Comparison of ENCODE assay signal across 9 mouse cellular contexts in the genomic region with DNA sequence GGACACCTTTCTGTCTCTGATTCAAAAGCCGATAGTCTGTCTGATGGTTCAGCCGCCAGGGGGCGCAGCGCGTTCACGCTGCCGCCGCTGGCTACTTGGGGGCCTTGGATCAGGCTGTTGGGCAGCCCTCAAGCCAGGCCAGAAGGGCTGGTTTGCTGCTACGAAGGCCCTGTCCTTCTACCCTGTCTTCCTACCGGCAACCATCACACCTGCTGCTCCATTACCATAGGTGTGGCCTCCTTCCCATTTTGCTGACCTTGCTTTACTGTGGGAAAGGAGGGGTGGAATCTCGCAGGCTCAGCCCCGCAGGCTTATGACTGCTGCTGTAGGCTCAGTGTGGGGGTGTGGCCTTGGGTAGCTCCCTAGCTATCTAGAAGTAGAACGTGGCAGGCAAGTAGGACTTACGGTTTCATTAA. TPM values are rescaled to one million over a fixed set of nuclear protein-coding genes. Genes with fewer than 3 reads are reported as not detected.
A peak's percentile ranks its signal among the peaks of the same experiment; 100 is the strongest.
DNase-seq lines count a peak whose midpoint lies in the region; ATAC-seq and TF ChIP-seq lines count a peak whose summit lies in the region.
"Had no signal": no experiment of that assay in that cellular context is flagged by ENCODE, and none has a peak within 500 bp of the region (broad histone marks: within the 10 kb centered on the region; RNA-seq: fewer than 3 reads in every experiment).

No protein-coding gene starts in this region.

- peak; percentile 80 for DNase-seq in forebrain, embryonic 10.5 days (ENCODE audit: extremely low spot score, low spot score)
- peak; percentile 85 to 88 for DNase-seq in heart, postnatal 14 days
- DNase-seq in layer of hippocampus, postnatal 25 days (ENCODE audit: extremely low spot score in 1 of 2, low spot score in 1 of 2), result peak; percentile 65 to 86
- peak; percentile 72 to 79 for DNase-seq in lung, postnatal 4 days

- no peak for ATAC-seq in forebrain, embryonic 15.5 days (replicated peaks)
- ATAC-seq in cerebellum, adult (ENCODE audit: insufficient number of reproducible peaks, low FRiP score, low TSS enrichment), result peak; percentile 54; the same call in 1 of the 2 replicates
- no peak for ATAC-seq in forebrain, embryonic 12.5 days (ENCODE audit: low FRiP score)
- ATAC-seq: Patski had no signal

- intact Hi-C loops in heart, postnatal 14 days (cut with DNase I), result loop anchor here (1.0 to 5.0 kb wide), 3 partner anchors 34 to 110 kb away; no protein-coding TSS in a partner anchor

- TF ChIP-seq POLR2A in small intestine, adult 2 months (IDR thresholded peaks at IDR 0.05; ENCODE audit: low read depth, low read length), result no peak

- no peak overlapping the region for H3K27ac ChIP-seq in forebrain, embryonic 10.5 days
- no peak overlapping the region for H3K27ac ChIP-seq in forebrain, embryonic 15.5 days (replicated peaks)
- no peak overlapping the region for H3K27ac ChIP-seq in forebrain, embryonic 12.5 days
- no peak overlapping the region for H3K27ac ChIP-seq in small intestine, adult 2 months (ENCODE audit: insufficient read depth, low read depth, low read length)

- no peak overlapping the region for H3K4me3 ChIP-seq in forebrain, embryonic 10.5 days
- H3K4me3 ChIP-seq in forebrain, embryonic 15.5 days, result no peak overlapping the region
- H3K4me3 ChIP-seq in forebrain, embryonic 12.5 days (replicated peaks), result no peak overlapping the region; the same call in 1 of the 2 replicates
- H3K4me3 ChIP-seq in small intestine, adult 2 months (ENCODE audit: low read depth, low read length), result peak overlapping the region; percentile 42

- 15% methylated on average over 14 of the region's 14 CpGs for WGBS in forebrain, embryonic 10.5 days
- 15% methylated on average over 14 of the region's 14 CpGs for WGBS in forebrain, embryonic 15.5 days
- 16% methylated on average over 14 of the region's 14 CpGs for WGBS in forebrain, embryonic 12.5 days
- WGBS in small intestine, adult 2 months, result 1% methylated on average over 14 of the region's 14 CpGs

- H3K36me3 ChIP-seq in forebrain, embryonic 10.5 days (replicated peaks), result peaks cover 28% of the 10 kb centered on the region
- H3K36me3 ChIP-seq in forebrain, embryonic 15.5 days, result 0 out of 2 replicates have a peak, but pooled peaks cover 5% of the 10 kb centered on the region
- H3K36me3 ChIP-seq in forebrain, embryonic 12.5 days (replicated peaks), result peaks cover 22% of the 10 kb centered on the region
- peaks cover 4% of the 10 kb centered on the region for H3K36me3 ChIP-seq in small intestine, adult 2 months (ENCODE audit: control insufficient read depth, insufficient read depth, low read length)

- no peak overlapping the region for H3K4me2 ChIP-seq in forebrain, embryonic 15.5 days (replicated peaks)
- H3K4me2 ChIP-seq in forebrain, embryonic 12.5 days, result no peak overlapping the region

- peaks cover 45% of the 10 kb centered on the region for H3K27me3 ChIP-seq in forebrain, embryonic 10.5 days (ENCODE audit: poor library complexity, severe bottlenecking)
- peaks cover 29% of the 10 kb centered on the region for H3K27me3 ChIP-seq in forebrain, embryonic 15.5 days
- H3K27me3 ChIP-seq in forebrain, embryonic 12.5 days, result peaks cover 44% of the 10 kb centered on the region
- H3K27me3 ChIP-seq in small intestine, adult 2 months (ENCODE audit: control insufficient read depth, insufficient read depth, low read length), result peaks cover 3% of the 10 kb centered on the region; the same call in 1 of the 2 replicates

- peak; percentile 86 for TF ChIP-seq CTCF in small intestine, adult 2 months (IDR thresholded peaks at IDR 0.05; ENCODE audit: extremely low read depth, insufficient read length, insufficient replicate concordance, low read depth, low read length)

- peaks cover 44% of the 10 kb centered on the region for H3K4me1 ChIP-seq in forebrain, embryonic 10.5 days
- peaks cover 16% of the 10 kb centered on the region for H3K4me1 ChIP-seq in forebrain, embryonic 15.5 days
- H3K4me1 ChIP-seq in forebrain, embryonic 12.5 days, result peaks cover 29% of the 10 kb centered on the region
- H3K4me1 ChIP-seq in small intestine, adult 2 months (ENCODE audit: control insufficient read depth, insufficient read depth, insufficient read length, low read length), result peaks cover 26% of the 10 kb centered on the region

- no peaks in the 10 kb centered on the region for H3K9me3 ChIP-seq in forebrain, embryonic 10.5 days
- H3K9me3 ChIP-seq in forebrain, embryonic 15.5 days, result no peaks in the 10 kb centered on the region
- H3K9me3 ChIP-seq in forebrain, embryonic 12.5 days, result no peaks in the 10 kb centered on the region

- H3K9ac ChIP-seq in forebrain, embryonic 15.5 days (replicated peaks), result no peak overlapping the region
- H3K9ac ChIP-seq in forebrain, embryonic 12.5 days, result 0 out of 2 replicates have a peak overlapping the region, but pooled peaks have one; percentile 17

RNA-seq across cellular contexts. Expression of a gene that starts 3.8 kb away (rescaled TPM):
- not detected in 2 replicates for polyA plus RNA-seq in forebrain, embryonic 10.5 days (2016; fragmentation: Nextera tagmentation; extraction: Ambion mirVana)
- not detected in 2 replicates for polyA plus RNA-seq in forebrain, embryonic 15.5 days (2015; fragmentation: Nextera tagmentation; extraction: Ambion mirVana)
- not detected in 2 replicates for polyA plus RNA-seq in forebrain, embryonic 12.5 days (2016; fragmentation: Nextera tagmentation; extraction: Ambion mirVana)
- total RNA-seq in heart, postnatal 14 days (2021), result not detected
- total RNA-seq in layer of hippocampus, postnatal 25 days (2021), result not detected
- 2.2 and 8.0 TPM in 2 replicates for polyA plus RNA-seq in small intestine, adult 2 months (2012; rRNA removed)

RNA-seq across cellular contexts. Expression of a gene that starts 9.7 kb away (rescaled TPM):
- 427 and 444 TPM in 2 replicates for polyA plus RNA-seq in forebrain, embryonic 10.5 days (2016; fragmentation: Nextera tagmentation; extraction: Ambion mirVana)
- polyA plus RNA-seq in forebrain, embryonic 15.5 days (2015; fragmentation: Nextera tagmentation; extraction: Ambion mirVana), result 470 and 489 TPM in 2 replicates
- polyA plus RNA-seq in forebrain, embryonic 12.5 days (2016; fragmentation: Nextera tagmentation; extraction: Ambion mirVana), result 638 and 696 TPM in 2 replicates
- 100 to 1,000 TPM; 104 to 128 TPM for total RNA-seq in heart, postnatal 14 days (2021)
- total RNA-seq in layer of hippocampus, postnatal 25 days (2021), result 100 to 1,000 TPM; 101 to 108 TPM
- 120 and 218 TPM in 2 replicates for polyA plus RNA-seq in small intestine, adult 2 months (2012; rRNA removed)

RNA-seq across cellular contexts. Expression of a gene that starts 24.8 kb away (rescaled TPM):
- 56.0 and 60.5 TPM in 2 replicates for polyA plus RNA-seq in forebrain, embryonic 10.5 days (2016; fragmentation: Nextera tagmentation; extraction: Ambion mirVana)
- 61.6 and 65.5 TPM in 2 replicates for polyA plus RNA-seq in forebrain, embryonic 15.5 days (2015; fragmentation: Nextera tagmentation; extraction: Ambion mirVana)
- 59.5 and 60.0 TPM in 2 replicates for polyA plus RNA-seq in forebrain, embryonic 12.5 days (2016; fragmentation: Nextera tagmentation; extraction: Ambion mirVana)
- total RNA-seq in heart, postnatal 14 days (2021), result 1 to 10 TPM; 8.7 to 9.4 TPM
- total RNA-seq in layer of hippocampus, postnatal 25 days (2021), result 10 to 100 TPM; 17.2 to 17.3 TPM
- 70.4 and 92.7 TPM in 2 replicates for polyA plus RNA-seq in small intestine, adult 2 months (2012; rRNA removed)

RNA-seq across cellular contexts. Expression of a gene that starts 37.1 kb away (rescaled TPM):
- polyA plus RNA-seq in forebrain, embryonic 10.5 days (2016; fragmentation: Nextera tagmentation; extraction: Ambion mirVana), result 283 and 289 TPM in 2 replicates
- polyA plus RNA-seq in forebrain, embryonic 15.5 days (2015; fragmentation: Nextera tagmentation; extraction: Ambion mirVana), result 192 and 195 TPM in 2 replicates
- polyA plus RNA-seq in forebrain, embryonic 12.5 days (2016; fragmentation: Nextera tagmentation; extraction: Ambion mirVana), result 209 and 216 TPM in 2 replicates
- total RNA-seq in heart, postnatal 14 days (2021), result 10 to 100 TPM; 73.8 to 81.1 TPM
- 10 to 100 TPM; 71.9 to 74.9 TPM for total RNA-seq in layer of hippocampus, postnatal 25 days (2021)
- 52.5 and 88.3 TPM in 2 replicates for polyA plus RNA-seq in small intestine, adult 2 months (2012; rRNA removed)
